Mouse (Mus musculus) cerebellum, adult 18-20 months (tissue): ENCODE measurements around the gene Acot4.
"Not testable (repeated sequence)": the region's sequence is repeated elsewhere in the genome, so short reads cannot be mapped to it uniquely, and the experiment has no call there.

Experiments used
- DNase-seq, 2 experiments: peaks; one replicate each; pipeline ENCODE4 v3.0.0; 2021

Acot4 gene

GRCm38 (mm10) chr12:84032854-84033253 lies 5.3 kb upstream of the Acot4 start:
- DNase-seq, result no peak

GRCm38 (mm10) chr12:84033302-84033701 lies 4.9 kb upstream of the Acot4 start:
- DNase-seq, result not testable (repeated sequence)

DNA sequence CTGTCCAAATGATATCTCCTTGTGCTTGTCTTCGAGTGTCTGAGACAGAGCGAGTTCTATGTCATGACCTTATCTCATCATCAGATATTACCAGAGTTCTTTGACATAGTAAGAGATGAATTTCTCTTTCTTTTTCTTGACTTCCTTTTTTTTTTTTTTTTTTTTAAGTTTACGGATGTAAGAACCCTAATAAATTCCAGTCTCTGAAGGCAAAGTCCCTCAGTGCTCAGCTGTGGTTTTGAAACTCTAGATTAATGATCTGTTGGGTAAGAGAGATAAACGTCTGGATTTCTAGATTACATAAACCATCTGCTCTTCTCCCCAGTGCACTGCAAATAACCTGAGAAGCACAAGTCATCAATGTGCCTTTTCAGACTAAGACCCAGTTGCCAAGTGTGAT lies 4.1 kb upstream of the Acot4 start:
- no peak for DNase-seq

GRCm38 (mm10) chr12:84038691-84039111 lies 522 bp downstream of the Acot4 start, which contains the start of gene Gm49366:
Gene Gm49366 (plus strand): TSS chr12:84038935.
- DNase-seq, result peak; percentile 33 to 60

- no peak for DNase-seq
These were observed 4.1 kb downstream of the Acot4 start for GRCm38 (mm10) chr12:84042248-84042647.

GRCm38 (mm10) chr12:84044045-84044444 lies 5.9 kb downstream of the Acot4 start:
- no peak for DNase-seq

GRCm38 (mm10) chr12:84046906-84047305 lies 8.7 kb downstream of the Acot4 start:
- DNase-seq, result no peak

DNA sequence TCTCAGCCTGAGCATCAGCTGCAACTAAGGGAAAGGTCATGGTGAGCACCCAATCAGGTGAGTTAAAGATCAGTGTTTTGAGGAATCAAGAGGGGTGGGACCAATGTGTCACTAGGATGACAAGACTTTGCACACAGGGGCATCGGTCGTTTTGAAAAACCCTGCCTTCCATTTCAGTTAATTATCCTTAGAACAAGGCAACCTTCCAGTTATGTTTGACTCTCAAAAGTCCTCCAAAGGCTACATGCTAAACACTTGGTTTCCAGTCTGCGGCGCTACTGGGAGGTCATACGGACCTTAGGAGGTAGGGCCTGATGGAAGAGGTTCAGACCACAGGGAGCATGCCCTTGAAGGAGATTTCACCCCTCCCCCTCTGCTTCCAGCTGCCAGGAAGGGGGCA lies 12.6 kb downstream of the Acot4 start:
- DNase-seq, result not testable (repeated sequence)

DNA sequence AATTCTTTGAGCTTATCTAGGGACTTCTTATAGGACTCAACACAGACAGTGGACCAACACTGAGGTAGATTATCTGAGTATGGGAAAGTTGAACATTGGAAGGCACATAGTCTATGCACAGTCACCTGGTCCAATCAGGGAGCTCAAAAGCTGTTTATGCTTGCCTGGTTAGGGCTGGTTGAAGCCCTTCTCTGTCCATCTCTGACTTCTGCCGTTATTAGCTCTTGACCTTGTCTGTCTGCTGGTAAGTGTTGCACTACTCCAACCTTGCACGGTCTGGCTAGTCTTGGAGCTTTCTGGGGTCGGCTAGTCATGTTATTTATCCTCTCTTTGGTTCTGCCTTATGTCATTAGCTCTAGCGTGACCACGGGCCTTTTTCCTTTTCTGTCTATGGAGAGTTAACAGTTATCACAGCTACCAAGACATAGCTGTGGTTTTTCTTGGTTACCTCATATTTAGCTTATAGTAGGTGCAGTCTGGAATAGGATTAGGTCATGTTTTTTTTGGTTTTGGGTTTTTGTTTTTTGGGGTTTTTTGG lies 13.8 kb downstream of the Acot4 start, which contains the start of gene Acot3:
TSS of gene Acot3 (plus strand) at position 208 of the 538 bp plus-strand sequence.
- DNase-seq, result no peak

DNA sequence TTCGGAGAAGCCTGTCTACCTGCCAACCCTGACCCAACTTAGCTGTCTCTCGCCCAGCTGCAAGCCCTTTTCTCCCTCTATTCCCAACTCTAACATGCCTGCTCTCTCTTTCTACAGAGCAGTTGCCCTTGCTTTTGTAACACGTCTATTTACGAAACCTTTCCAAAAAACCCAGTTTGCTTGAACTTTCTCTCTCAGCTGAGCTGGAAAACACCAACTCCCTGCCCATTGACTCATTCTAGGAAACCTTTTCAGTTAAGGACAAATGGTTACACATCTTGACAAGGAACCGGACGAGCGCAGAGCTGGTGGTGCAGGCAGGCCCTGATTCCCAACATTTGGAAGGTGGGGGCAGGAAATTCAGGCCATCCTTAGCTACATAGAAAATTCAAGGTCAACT lies 14.4 kb downstream of the Acot4 start:
- DNase-seq, result no peak

GRCm38 (mm10) chr12:84053173-84053572 lies 15.0 kb downstream of the Acot4 start:
- DNase-seq, result peak in 1 of 2 experiments; percentile 26

GRCm38 (mm10) chr12:84053679-84054391 lies 15.7 kb downstream of the Acot4 start:
- peak; percentile 23 to 30 for DNase-seq

GRCm38 (mm10) chr12:84060946-84061345 lies 22.8 kb downstream of the Acot4 start:
- peak; percentile 15 to 28 for DNase-seq

- DNase-seq, result no peak
These were observed 24.2 kb downstream of the Acot4 start for GRCm38 (mm10) chr12:84062336-84062735.

- peak in 1 of 2 experiments; percentile 15 for DNase-seq
These were observed 25.0 kb downstream of the Acot4 start for GRCm38 (mm10) chr12:84063228-84063627.

DNA sequence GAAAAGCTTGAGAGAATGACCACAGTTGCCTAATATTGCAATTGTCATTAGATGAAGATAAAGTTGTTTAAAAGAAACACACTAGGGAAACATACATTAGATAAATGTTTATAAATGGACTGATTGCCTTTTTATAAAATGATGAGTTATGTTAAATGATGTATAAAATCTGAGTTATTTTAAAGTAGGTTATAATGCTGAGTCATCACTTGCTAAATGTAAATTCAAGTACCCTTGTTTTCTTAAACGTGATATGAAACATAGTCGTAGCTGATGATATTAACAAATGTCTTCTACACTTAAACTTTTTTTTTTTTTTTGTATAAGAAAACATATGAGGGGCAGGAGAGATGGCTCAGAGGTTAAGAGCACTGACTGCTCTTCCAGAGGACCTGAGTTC lies 25.7 kb downstream of the Acot4 start:
- DNase-seq, result no peak

- no peak for DNase-seq
These were observed 26.4 kb downstream of the Acot4 start for GRCm38 (mm10) chr12:84064621-84065020.

- no peak for DNase-seq
These were observed 29.6 kb downstream of the Acot4 start for GRCm38 (mm10) chr12:84067752-84068151.

- no peak for DNase-seq
These were observed 30.1 kb downstream of the Acot4 start for GRCm38 (mm10) chr12:84068296-84068695.

DNA sequence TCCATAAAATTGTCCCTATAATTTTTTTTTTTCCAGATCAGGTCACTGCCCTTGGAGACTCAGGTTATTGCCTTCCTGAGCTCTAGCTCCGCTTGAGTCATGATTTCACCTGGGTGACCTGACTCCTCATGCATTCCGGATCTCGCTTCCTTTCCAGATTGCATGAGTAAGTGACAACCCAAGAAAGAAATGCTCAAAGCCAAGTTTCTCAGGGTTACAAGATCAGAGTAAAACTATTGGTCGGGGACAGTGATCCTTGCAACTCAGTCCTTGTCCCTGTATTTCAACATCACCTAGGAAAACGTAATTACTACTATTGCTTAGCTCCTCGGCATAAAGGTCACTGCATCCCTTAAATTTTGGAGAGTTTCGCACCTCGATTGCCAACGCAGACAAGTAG lies 30.8 kb downstream of the Acot4 start, which contains the start of gene Acot5:
TSS of gene Acot5 (plus strand) at position 340 of the 400 bp plus-strand sequence.
- no peak for DNase-seq

- peak; percentile 26 to 58 for DNase-seq
These were observed 31.4 kb downstream of the Acot4 start for GRCm38 (mm10) chr12:84069582-84069981.

- no peak for DNase-seq
These were observed 33.5 kb downstream of the Acot4 start for GRCm38 (mm10) chr12:84071696-84072095.

DNA sequence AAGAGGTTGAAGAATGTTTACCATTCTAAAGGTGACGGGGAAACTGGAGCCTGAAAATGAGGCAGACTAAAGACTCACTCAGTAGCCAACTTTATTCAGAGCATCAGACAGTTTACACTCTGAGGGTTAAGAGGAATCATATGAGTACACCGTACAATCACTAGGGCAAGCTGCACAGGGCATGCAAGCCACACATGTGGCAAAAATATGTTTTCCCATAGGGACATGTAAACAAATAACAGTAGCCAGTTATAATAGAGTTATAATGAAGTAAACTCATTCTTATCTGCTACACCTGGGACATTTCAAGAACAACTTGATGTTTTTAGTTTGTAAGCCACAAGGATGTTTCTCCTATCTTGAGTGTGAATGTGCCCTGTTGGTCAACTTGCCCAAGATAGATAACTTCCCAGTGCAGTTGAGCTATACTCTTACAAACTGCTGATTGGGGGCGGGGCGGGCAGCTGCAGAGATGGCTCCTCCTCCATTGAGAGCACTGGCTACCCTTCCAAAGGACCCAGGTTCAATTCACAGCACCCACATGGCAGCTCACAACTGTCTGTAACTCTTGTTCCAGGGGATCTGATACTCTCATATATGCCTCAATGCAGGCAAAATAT lies 39.3 kb downstream of the Acot4 start:
- DNase-seq, result no peak

DNA sequence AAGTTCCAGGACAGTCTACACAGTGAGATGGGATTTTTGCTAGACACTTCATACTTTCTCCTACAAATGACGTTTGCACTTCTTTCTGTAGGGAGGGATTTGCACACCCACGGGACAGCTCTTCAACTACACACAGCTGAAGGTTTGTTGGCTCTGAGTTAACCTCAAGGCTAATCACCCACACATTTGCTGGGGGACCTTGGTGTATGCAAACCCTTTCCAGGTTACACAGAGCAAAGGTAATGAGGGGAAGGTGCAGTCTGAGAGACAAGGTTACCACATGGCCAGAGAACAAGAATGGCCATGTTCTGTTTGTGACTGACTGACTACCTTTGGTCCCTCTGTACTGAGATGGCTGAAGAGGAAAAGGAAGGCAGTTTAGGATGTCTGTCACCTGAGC lies 45.7 kb downstream of the Acot4 start:
- no peak for DNase-seq
